Comparison of ENCODE assay signal across 21 mouse cellular contexts in genomic region chr3:22103986-22104515, GRCm38 (mm10). TPM values are rescaled to one million over a fixed set of nuclear protein-coding genes. Genes with fewer than 3 reads are reported as not detected.
DNase-seq lines count a peak whose midpoint lies in the region; ATAC-seq and TF ChIP-seq lines count a peak whose summit lies in the region.
"Had no signal": no experiment of that assay in that cellular context is flagged by ENCODE, and none has a peak within 500 bp of the region (broad histone marks: within the 10 kb centered on the region; RNA-seq: fewer than 3 reads in every experiment).

No protein-coding gene starts in this region.

- no peak overlapping the region for H3K27ac ChIP-seq in embryonic facial prominence, embryonic 14.5 days (replicated peaks; ENCODE audit: low read depth, low read length)
- H3K27ac ChIP-seq in embryonic facial prominence, embryonic 10.5 days (replicated peaks), result no peak overlapping the region
- H3K27ac ChIP-seq in layer of hippocampus, adult 2 months, result 0 out of 2 replicates have a peak overlapping the region, but pooled peaks have one; percentile 59
- H3K27ac ChIP-seq in midbrain, postnatal 0 days (ENCODE audit: low read depth, low read length), result no peak overlapping the region
- H3K27ac ChIP-seq in midbrain, embryonic 16.5 days (ENCODE audit: low read length), result no peak overlapping the region
- H3K27ac ChIP-seq: forebrain, embryonic 12.5 days; hindbrain, embryonic 15.5 days had no signal

- ATAC-seq in embryonic facial prominence, embryonic 14.5 days (ENCODE audit: low read depth), result no peak
- no peak for ATAC-seq in midbrain, postnatal 0 days (ENCODE audit: low FRiP score)
- no peak for ATAC-seq in midbrain, embryonic 16.5 days
- ATAC-seq: activated CD4-positive, CD25-positive, alpha-beta regulatory T cell, adult 4 months; forebrain, embryonic 16.5 days; inflammation-experienced regulatory T-cells, adult 6 months had no signal

- H3K4me1 ChIP-seq in embryonic facial prominence, embryonic 14.5 days (ENCODE audit: control insufficient read depth, insufficient read depth, low read length), result peaks cover 17% of the 10 kb centered on the region
- peaks cover 51% of the 10 kb centered on the region for H3K4me1 ChIP-seq in embryonic facial prominence, embryonic 10.5 days
- no peaks in the 10 kb centered on the region for H3K4me1 ChIP-seq in midbrain, postnatal 0 days (ENCODE audit: insufficient read depth, low read length)
- H3K4me1 ChIP-seq in midbrain, embryonic 16.5 days (ENCODE audit: control insufficient read depth, insufficient read depth, low read length), result peaks cover 18% of the 10 kb centered on the region

- H3K4me2 ChIP-seq in embryonic facial prominence, embryonic 14.5 days (ENCODE audit: low read depth, low read length), result no peak overlapping the region
- H3K4me2 ChIP-seq in midbrain, postnatal 0 days (ENCODE audit: low read depth, low read length, poor library complexity, severe bottlenecking), result no peak overlapping the region
- H3K4me2 ChIP-seq in midbrain, embryonic 16.5 days (ENCODE audit: low read length), result no peak overlapping the region
- H3K4me2 ChIP-seq: forebrain, embryonic 12.5 days; hindbrain, embryonic 15.5 days had no signal

- TF ChIP-seq CTCF in layer of hippocampus, adult 2 months (conservative IDR thresholded peaks at IDR 0.05), result no peak
- no peak for TF ChIP-seq CTCF in midbrain, postnatal 0 days (IDR thresholded peaks at IDR 0.05)

- no peaks in the 10 kb centered on the region for H3K27me3 ChIP-seq in embryonic facial prominence, embryonic 14.5 days (replicated peaks; ENCODE audit: control insufficient read depth, insufficient read depth, low read length)
- no peaks in the 10 kb centered on the region for H3K27me3 ChIP-seq in embryonic facial prominence, embryonic 10.5 days (replicated peaks; ENCODE audit: low read depth, poor library complexity, severe bottlenecking)
- H3K27me3 ChIP-seq in midbrain, postnatal 0 days (ENCODE audit: insufficient read depth, low read length), result no peaks in the 10 kb centered on the region
- H3K27me3 ChIP-seq in midbrain, embryonic 16.5 days (ENCODE audit: control insufficient read depth, insufficient read depth, low read depth, low read length), result no peaks in the 10 kb centered on the region
- H3K27me3 ChIP-seq: forebrain, embryonic 12.5 days; hindbrain, embryonic 15.5 days; Patski had no signal

- no peaks in the 10 kb centered on the region for H3K36me3 ChIP-seq in embryonic facial prominence, embryonic 14.5 days (ENCODE audit: control insufficient read depth, insufficient read depth, low read length)
- H3K36me3 ChIP-seq in embryonic facial prominence, embryonic 10.5 days (replicated peaks), result peaks cover 13% of the 10 kb centered on the region
- no peaks in the 10 kb centered on the region for H3K36me3 ChIP-seq in midbrain, postnatal 0 days (ENCODE audit: insufficient read depth, low read length)
- no peaks in the 10 kb centered on the region for H3K36me3 ChIP-seq in midbrain, embryonic 16.5 days (ENCODE audit: control insufficient read depth, insufficient read depth, low read length)
- H3K36me3 ChIP-seq: forebrain, embryonic 12.5 days; hindbrain, embryonic 15.5 days had no signal

- H3K4me3 ChIP-seq in embryonic facial prominence, embryonic 14.5 days (ENCODE audit: low read depth, low read length), result no peak overlapping the region
- no peak overlapping the region for H3K4me3 ChIP-seq in embryonic facial prominence, embryonic 10.5 days
- H3K4me3 ChIP-seq in layer of hippocampus, adult 2 months, result no peak overlapping the region
- H3K4me3 ChIP-seq in midbrain, postnatal 0 days (ENCODE audit: low read depth, low read length), result no peak overlapping the region
- no peak overlapping the region for H3K4me3 ChIP-seq in midbrain, embryonic 16.5 days (ENCODE audit: low read depth, low read length)
- H3K4me3 ChIP-seq: forebrain, embryonic 12.5 days; hindbrain, embryonic 15.5 days had no signal

- H3K9me3 ChIP-seq in embryonic facial prominence, embryonic 14.5 days (ENCODE audit: control insufficient read depth, low read length), result no peaks in the 10 kb centered on the region
- H3K9me3 ChIP-seq in embryonic facial prominence, embryonic 10.5 days, result no peaks in the 10 kb centered on the region
- H3K9me3 ChIP-seq in midbrain, postnatal 0 days (ENCODE audit: low read length), result no peaks in the 10 kb centered on the region
- no peaks in the 10 kb centered on the region for H3K9me3 ChIP-seq in midbrain, embryonic 16.5 days (replicated peaks; ENCODE audit: control insufficient read depth, low read length, poor library complexity, severe bottlenecking)
- H3K9me3 ChIP-seq: forebrain, embryonic 12.5 days; hindbrain, embryonic 15.5 days had no signal

- 35% methylated on average over 5 of the region's 5 CpGs for WGBS in embryonic facial prominence, embryonic 14.5 days
- 69% methylated on average over 5 of the region's 5 CpGs for WGBS in embryonic facial prominence, embryonic 10.5 days
- 44% methylated on average over 5 of the region's 5 CpGs for WGBS in midbrain, postnatal 0 days
- WGBS in midbrain, embryonic 16.5 days, result 45% methylated on average over 5 of the region's 5 CpGs

- peak; percentile 54 for DNase-seq in embryonic facial prominence, embryonic 14.5 days (ENCODE audit: low spot score)
- DNase-seq in embryonic facial prominence, embryonic 10.5 days (ENCODE audit: low spot score), result no peak
- DNase-seq in layer of hippocampus, adult 2 months (ENCODE audit: low spot score in 2 of 2), result no peak
- no peak for DNase-seq in layer of hippocampus, postnatal 25 days (ENCODE audit: extremely low spot score in 1 of 2, low spot score in 1 of 2)
- DNase-seq in midbrain, postnatal 0 days (ENCODE audit: low spot score), result peak; percentile 26
- no peak for DNase-seq in left cerebral cortex, adult 18-20 months (ENCODE audit: low spot score in 2 of 2)
- DNase-seq: adrenal gland, adult 2 months; adrenal gland, postnatal 25 days; cerebellum, adult 2 months; cerebellum, postnatal 10 days; gastrocnemius, postnatal 36 days; heart, adult 11 months; heart, postnatal 10 days; heart, postnatal 4 days had no signal

- H3K9ac ChIP-seq in embryonic facial prominence, embryonic 14.5 days (ENCODE audit: low read depth, low read length), result no peak overlapping the region
- H3K9ac ChIP-seq in midbrain, postnatal 0 days (replicated peaks; ENCODE audit: low read length, poor library complexity, severe bottlenecking), result no peak overlapping the region
- no peak overlapping the region for H3K9ac ChIP-seq in midbrain, embryonic 16.5 days (ENCODE audit: low read depth, low read length)
- H3K9ac ChIP-seq: forebrain, embryonic 12.5 days; hindbrain, embryonic 15.5 days had no signal

RNA-seq across cellular contexts. Expression of gene Tbl1xr1, which starts 27.6 kb away (rescaled TPM):
- polyA plus RNA-seq in embryonic facial prominence, embryonic 14.5 days (2014; fragmentation: Nextera tagmentation; extraction: Ambion mirVana), result 20.8 and 23.2 TPM in 2 replicates
- 23.0 and 25.7 TPM in 2 replicates for polyA plus RNA-seq in embryonic facial prominence, embryonic 10.5 days (2016; fragmentation: Nextera tagmentation; extraction: Ambion mirVana)
- total RNA-seq in layer of hippocampus, adult 2 months (2021), result 100 to 1,000 TPM; 154 to 161 TPM
- 100 to 1,000 TPM; 135 to 151 TPM for total RNA-seq in layer of hippocampus, postnatal 25 days (2021)
- 29.3 and 39.2 TPM in 2 replicates for total RNA-seq in midbrain, postnatal 0 days (2014; rRNA removed)
- polyA plus RNA-seq in midbrain, postnatal 0 days (2015; fragmentation: Nextera tagmentation; extraction: Ambion mirVana), result 11.6 and 12.7 TPM in 2 replicates
- 15.1 and 17.4 TPM in 2 replicates for polyA plus RNA-seq in midbrain, embryonic 16.5 days (2015; fragmentation: Nextera tagmentation; extraction: Ambion mirVana)
- 100 to 1,000 TPM; 132 to 133 TPM for total RNA-seq in left cerebral cortex, adult 18-20 months (2021)

Comparison
In these comparisons a context has a peak if more than half of its experiments do, and no peak if none do; other contexts are left out.
1. DNase-seq: peak in embryonic facial prominence, embryonic 14.5 days (single experiment) and midbrain, postnatal 0 days (single experiment); none in embryonic facial prominence, embryonic 10.5 days (single experiment), layer of hippocampus, adult 2 months (0 of 2), layer of hippocampus, postnatal 25 days (0 of 2) and left cerebral cortex, adult 18-20 months (0 of 2).